Mouse (Mus musculus) lung, postnatal 10 days (tissue): ENCODE data around the gene Pomgnt1.
A peak's percentile ranks its signal among the peaks of the same experiment; 100 is the strongest.

Experiments used
- DNase-seq: peaks from one replicate; pipeline ENCODE4 v3.0.0; 2021

The Pomgnt1 gene

DNA sequence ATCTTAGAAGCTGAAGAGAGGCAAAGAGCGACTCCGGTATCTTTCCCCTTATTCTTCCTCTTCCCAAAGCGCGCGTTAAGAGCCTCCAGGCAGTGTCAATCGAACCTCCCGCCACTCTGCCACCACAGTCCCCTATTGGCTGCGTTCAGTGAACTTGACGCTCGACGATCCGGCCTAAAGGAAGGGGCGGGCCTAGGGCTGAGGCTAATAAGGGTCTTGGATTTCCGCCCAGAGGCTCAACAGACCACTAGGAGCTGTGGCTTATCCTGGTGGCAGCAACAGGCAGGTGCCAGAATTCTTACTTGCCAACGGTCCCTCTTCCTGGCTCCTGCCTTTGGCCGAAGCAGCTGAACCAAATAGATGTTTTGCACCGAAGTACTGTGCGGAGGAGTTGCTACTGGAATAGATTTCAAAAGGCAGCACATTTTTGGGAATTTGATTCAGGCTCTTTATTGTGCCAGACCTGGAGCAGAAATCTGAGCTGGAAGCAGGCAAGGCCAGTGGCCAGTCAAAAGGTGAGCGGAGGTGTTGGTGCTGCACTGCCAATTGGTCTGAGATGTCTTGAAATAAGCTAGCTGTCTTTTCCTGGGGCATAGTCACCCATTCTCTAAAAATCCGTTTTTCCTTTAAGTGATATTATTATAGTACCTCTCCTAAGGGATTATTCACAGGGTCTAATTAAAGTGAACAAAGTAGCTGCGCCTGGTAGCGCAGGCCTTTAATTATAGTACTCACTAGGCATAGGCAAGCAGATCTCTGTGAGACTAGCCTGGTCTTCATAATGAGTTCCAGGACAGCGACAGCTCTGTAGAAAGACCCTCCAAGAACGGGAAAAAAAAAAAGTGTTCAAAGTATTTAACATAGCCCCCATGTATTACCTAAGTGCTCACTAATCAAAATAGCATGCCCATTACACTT is at the start of gene Pomgnt1, which contains the start of gene Rad54l:
TSS of gene Pomgnt1 (plus strand) at position 239 of the 918 bp plus-strand sequence.
TSS of gene Rad54l (minus strand) at position 89 of the 918 bp plus-strand sequence.
- peak; percentile 92 for DNase-seq

DNA sequence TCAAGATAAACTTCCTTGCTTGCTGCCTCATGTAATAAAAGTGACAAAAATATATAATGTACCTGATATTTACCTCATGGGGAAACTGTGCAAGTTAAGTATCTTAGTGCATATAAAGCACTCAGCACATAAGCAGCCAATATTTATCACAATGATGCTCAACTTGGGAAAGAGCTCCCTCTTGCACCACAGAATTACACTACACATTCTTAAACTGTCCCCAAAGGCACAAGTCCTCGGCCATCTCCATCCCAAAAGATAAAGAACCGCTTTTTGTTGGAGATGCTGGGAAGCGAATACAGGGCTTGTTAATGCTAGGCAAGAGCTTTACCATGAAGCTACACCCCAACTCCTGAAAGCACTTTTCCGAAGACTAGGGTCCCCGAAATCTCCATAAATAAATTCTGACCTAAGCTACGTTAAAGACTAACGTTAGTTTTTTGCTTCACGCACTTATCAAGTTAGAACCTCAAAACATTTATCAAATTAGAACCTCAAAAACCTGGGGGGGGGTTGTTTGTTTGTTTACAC is 49.4 kb upstream of the Pomgnt1 start:
- DNase-seq = no peak

DNA sequence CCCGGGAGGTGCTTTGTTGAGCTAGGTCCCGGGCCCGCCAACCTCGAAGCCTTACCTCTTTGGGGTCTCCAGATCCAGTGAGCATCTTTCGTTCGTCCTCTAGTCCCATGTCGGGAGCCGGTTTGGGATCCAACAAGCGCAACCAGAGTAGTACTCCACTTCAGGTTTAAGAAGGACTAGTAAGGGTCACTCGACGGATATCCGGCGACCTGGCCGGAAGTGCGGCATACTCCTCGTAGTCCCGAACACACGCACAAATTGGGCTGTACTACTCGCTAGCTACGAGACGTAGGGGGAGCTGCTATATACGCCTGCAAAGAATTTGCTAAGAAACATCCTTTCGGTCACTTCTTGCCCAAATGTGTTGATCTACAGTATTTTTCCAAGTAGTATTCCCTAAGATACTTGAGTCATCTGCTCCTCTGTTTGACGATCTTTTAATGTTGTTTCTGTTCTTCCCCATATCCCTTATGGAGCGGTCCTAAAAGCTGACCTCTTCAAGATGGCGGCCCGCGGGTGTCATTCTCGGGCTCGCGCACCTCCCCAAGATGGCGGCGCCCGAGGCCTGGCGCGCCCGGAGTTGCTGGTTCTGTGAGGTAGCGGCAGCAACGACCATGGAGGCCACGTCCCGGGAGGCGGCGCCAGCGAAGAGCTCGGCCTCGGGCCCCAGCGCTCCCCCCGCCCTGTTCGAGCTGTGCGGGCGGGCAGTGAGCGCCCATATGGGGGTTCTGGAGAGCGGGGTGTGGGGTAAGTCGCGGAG is 48.6 kb upstream of the Pomgnt1 start, which contains the start of the genes Uqcrh and Lrrc41:
TSS of gene Uqcrh (minus strand) at position 211 of the 760 bp plus-strand sequence.
TSS of gene Lrrc41 (plus strand) at position 409 of the 760 bp plus-strand sequence.
- peak; percentile 96 for DNase-seq

DNA sequence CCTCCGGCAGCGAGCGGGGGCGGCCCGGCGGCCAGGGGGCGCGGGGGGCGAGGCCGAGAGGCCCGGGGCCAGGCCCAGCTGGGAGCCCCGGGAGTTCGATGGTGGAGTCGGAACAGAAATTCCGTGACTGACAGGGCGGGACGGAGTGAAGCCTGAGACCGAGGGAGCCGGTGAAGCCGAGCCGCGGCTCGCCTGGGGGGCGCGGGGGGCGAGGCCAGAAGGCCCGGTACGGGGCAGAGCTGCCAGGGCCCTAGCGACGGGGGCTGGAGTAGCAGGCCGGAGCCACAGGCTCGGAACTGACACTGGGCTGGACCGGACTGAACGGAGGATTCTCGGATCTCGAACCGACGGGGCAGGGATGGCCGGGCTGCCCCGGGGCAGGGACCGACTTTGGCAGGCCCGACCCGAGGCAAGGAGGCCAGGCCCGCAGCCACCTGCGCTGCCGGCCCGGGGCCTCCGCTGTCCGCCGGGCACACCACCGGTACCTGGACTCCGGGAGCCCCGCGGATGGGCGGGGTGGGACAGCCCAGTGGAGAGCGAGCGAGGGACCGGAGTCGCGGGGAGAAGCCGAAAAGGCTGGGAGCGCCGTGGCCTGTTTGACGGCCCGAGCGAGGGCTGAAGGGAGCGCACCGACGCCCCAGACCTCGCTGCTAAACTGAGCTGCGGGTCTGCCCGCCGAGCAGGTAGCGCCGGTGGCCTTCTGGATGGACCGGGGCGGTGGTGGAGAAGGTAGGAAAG is 47.8 kb upstream of the Pomgnt1 start:
- DNase-seq = peak; percentile 85

DNA sequence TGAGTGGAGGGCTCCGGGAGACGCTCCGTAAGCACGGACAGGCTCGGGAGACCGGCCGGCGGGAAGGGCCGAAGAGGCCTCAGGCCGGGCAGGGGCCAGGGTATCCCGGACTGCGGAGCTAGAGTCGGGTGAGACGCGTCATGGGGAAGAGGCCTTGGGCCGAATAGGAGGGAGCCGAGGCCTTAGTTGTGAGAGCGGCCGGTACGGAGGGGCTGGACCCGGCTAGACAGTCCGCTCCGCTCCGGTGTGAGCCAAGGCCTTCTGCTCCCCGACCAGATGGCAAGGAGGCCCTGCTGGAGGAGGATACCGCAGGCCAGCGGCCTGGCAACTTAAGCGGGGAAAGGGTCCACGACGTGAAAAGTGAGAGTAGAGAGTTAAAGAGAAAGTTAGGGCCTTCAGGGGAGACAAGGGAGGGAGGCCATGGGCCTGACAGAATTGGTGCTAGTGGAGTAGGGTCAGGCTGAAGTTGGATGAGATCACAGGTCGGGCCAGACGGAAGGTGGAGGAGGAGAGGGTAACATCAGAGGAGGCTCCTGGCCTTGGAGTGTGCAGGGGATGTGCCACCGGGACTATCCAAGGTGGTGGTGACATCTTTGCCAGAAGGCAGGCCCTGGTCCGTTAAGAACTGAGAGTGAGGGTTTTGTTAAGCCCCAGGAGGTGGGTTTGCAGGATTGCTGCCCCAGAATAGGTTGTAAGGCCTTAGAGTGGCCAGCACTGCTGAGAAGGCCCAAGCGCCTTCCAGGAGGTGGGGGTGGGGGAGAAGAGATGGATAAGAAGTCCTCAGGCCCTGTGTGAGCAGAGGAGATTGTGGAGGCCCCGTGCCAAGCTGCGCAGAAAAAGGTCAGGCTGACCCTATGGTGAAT is 47.0 kb upstream of the Pomgnt1 start:
- DNase-seq = peak; percentile 44

DNA sequence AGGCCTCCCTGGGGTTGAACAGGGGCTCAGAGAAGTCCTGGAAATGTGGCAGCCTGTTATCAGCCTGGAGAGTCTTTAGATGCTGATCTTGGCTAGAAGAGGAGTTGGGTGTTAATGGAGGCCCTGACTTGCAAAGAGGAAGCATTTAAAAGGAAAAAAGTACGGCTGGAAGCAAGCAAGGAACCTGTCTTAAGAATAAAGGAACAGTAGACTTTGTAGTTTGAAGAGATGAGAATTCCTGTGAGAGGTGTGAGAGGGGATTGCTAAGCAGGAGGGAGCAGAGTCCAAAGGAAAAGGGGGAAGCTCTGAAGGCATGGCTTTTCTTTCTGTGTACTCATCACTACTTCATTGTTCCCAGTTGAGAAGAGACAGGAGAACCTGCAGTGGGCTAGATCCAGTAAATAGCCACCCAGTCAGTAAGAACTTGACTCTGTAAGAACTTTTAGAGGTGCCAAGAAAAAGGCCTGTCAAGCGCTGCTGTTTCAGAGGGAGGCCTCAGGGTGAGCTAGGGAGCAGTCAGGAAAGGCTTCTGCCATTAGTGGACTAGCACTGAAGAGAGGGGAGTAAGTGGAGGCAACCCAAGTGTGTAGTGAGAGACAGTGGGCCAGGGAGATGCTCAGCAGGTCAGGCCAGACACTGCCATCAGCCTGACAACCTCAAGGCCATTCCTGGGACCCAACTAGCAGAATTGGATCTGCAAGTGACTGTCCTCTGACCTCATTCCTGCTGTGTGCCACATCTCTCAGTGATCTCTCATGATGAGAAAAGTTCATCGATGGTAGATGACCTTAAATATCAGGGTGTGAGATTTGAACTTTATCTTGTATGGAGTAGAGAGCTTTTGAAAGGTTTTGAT is 46.2 kb upstream of the Pomgnt1 start:
- DNase-seq = peak; percentile 17

DNA sequence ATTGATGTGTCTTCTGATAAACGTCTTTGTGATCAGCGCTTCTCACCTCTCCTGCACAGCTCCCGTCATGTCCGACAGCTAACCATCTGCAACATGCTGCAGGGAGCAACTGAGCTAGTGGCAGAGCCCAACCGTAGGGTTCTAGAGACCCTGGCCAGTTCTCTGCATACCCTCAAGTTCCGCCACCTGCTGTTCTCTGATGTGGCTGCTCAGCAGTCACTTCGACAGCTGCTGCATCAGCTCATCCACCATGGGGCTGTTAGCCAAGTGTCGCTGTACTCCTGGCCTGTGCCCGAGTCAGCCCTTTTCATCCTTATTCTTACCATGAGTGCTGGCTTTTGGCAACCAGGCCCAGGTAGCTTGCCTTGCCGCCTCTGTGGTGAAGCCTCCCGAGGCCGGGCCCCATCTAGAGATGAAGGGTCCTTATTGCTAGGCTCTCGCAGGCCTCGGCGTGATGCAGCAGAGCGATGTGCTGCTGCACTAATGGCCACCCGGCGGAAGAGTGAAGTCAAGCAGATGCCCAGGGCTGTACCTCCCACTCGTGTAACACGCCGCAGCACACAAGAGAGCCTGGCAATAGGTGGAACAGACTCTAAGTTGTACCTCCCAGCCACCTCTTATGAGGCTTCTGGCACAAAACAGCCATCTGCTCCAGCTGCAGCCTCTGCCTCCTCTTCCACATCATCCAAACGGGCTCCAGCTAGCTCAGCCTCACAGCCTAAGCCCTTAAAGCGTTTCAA is 35.0 kb upstream of the Pomgnt1 start:
- no peak for DNase-seq

DNA sequence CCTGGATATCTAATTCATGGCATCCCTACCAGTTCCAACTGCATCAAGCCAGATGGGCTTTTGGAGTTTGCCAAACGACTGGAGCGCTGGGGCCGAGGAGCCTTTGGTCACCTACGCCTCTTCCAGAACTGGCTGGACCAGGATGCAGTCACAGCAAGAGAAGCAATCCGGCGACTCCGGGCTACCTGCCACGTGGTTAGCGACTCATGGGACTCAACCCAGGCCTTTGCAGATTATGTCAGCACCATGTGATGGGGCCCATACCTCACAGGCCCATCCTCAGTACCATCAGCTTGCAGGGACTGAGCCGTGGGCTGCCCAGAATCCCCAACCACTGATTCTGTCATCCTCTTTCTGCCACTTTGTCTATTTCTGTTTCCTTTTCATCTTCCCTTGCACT is 27.3 kb upstream of the Pomgnt1 start:
- DNase-seq = no peak

DNA sequence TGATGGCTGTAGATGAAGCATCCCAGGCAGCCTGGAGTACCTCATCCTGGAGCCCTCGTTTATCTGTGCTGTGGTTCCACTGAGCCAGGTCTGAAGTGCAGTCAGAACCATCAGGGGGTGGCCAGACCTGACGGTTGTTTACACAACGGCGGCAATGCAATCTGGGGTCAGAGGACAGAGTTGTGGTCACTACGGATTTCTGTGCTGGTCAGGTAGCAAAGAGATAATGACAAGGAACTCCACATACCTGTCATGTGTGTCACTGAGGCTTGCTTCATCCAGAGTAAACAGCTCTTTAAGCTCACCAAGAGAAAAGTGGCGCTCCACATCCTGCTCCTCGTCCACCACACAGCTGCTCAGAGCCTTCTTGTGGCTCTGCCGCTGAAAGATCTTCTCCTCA is 26.4 kb upstream of the Pomgnt1 start:
- DNase-seq = no peak

DNA sequence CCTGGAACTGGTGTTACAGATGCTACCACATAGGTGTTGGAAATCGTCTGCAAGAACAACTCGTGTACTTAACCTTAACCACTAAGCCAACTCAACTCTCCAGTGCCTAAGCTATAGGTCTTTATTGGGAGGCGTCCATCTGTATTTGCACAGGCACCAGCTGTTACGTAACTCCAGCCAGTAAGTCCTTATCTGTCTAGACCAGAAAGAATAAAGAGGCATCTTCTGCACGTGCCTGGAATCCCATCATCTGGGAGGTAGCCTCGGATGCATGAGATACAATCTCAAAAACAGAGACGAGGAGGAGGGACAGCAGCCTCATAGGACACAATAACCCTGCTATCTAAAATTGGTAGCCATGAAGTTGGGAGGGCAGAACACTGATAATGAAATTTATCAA is 22.7 kb upstream of the Pomgnt1 start:
- DNase-seq = no peak

DNA sequence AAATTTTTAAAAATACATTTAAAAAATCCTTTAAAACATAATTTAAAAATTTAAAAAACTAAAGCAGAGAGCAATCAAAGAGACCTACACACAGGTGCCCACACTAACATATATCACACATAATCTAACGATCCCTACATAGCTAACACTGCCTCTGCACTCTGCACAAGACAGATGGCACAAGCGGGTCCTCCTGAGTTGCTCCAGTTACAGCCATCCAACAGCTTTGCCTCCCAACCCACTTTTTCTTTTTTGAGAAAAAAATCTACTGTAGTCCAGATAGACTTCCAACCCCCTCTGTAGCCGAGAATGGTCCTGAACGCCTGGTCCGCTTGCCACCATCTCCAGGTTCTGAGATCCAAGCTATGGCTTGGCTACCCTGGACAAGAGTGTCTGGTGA is 18.4 kb upstream of the Pomgnt1 start:
- DNase-seq = no peak

DNA sequence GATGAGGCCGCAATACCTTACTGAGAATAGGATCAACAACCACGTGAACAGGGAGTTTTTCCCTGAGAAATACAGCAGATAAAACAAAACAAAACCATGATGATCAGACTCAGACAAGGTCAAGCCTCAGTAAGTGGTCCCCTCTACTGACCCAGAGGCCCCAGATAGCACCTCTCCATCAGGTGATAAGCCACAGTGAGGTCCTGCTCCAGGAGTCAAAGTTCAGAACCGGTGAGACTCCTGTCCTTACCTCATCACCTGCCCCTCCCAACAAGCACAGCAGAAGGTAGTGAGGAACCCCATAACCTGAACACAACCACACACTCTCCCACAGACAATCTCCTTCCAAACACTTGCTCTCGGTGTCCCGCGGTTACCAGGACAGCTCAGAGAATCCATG is 12.9 kb upstream of the Pomgnt1 start:
- no peak for DNase-seq

DNA sequence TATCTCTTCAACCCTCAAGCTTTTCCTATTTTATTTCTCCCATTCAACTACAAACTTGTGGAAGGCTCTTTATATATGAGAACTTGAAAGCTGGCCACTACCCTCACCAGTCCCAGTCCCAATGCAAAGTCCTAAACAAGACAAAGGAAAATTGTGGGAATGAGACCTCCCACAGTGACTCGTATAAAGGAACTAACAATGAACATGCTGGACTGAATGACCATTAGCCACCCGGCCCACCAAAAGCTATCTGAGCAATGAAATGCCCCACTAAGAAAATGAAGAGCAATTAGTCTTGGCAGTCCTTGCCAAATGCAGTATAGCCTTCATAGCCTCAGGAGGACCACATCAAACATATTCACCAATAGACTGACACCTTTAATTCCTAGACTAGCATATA is 12.2 kb upstream of the Pomgnt1 start:
- DNase-seq = no peak

DNA sequence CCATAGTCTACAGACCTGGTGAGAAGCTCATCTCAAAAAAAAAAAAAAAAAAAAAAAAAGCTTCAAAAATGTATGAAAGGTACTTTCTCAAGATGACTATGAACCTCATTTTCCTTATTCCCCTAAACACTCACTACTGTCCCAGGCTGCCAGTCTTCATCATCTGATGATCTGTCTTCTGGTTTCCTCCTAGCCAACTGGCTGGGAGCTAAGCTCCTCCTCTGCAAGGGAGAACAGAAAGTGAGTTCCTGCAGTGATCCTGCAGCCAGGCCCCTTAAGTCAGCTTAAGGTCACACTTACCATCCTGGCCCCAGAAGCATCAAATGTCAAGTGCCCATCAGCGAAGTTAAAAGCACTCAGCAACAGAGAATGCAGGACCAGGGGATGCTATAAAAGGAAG is 878 bp upstream of the Pomgnt1 start:
- no peak for DNase-seq

DNA sequence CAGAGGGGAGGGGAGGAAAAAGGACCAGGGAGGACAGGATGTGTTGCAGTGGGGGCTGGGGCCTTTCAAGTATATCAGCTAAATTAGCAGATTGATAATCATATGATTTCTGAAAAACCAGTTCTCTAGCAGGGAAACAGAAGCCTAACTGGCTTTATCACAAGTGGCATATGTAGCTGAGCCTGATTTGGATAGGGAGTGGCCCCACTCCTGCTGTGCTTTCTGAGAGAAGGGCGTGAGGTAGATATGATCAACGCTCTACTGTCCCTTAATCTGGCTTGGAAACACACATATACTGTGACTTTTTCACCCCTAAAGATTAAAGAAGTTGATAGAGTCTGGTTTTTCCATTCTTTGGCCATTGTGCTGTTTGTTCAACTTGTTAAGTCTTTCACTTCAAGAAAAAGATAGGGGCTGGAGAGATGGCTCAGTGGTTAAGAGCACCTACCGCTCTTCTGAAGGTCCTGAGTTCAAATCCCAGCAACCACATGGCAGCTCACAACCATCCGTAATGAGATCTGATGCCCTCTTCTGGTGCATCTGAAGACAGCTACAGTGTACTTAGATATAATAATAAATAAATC is 2.3 kb downstream of the Pomgnt1 start:
- DNase-seq = no peak

DNA sequence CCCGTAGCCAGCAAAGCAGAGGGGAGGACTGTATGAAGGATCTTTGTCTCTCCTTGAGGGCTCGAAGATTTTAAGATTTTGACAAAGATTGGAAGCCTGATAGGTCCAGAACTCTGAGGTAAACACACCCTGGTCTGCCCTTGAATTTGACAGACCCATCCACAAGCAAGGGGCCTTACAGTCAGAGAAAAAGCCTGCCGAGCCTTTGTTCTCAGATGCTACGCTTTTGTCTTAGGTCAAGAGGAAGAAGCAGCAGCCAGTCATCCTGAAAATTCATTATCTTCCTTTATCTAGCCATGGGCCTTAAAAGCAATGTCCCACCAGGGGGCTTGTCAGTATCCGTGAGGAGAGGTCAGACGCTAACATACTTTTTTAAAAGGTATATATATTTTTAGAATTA is 4.3 kb downstream of the Pomgnt1 start:
- no peak for DNase-seq

DNA sequence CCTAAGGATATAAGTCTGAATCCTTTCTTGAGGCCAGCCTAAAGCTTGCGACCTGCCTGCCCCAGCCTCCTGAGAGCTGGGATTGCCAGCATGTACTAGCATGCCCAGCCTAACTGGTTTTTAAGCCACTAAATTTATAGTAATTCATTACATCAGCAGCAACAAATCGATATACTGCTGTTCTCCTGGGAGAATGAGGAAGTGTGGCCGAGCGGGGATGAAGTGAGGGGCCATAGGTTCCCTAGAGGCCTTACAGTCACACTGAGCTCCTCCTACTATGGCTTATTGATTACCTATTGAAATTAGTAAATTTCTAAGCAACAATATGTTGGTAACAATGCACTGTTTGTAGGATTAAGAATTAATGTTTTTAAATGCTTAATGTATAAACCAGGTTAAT is 9.5 kb downstream of the Pomgnt1 start:
- no peak for DNase-seq

DNA sequence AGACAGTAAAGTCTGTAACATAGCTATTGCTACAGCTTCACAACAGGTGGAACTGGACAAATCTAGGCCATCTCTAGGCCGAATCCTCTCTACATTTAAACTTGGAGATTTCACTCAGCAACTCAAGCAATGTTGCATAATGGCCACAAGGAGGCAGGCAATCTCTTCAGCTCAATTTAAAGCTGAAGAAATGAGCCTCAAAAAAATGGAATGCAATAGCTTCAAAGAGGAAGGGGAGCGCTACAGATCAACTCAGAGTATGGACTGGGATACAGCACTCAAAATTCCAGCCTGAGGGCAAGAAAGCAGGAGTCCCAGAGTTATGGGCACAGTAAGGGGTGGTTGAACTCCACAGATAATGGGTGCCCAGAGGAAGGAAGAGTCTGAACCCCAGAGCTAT is 11.3 kb downstream of the Pomgnt1 start:
- DNase-seq = peak; percentile 37

DNA sequence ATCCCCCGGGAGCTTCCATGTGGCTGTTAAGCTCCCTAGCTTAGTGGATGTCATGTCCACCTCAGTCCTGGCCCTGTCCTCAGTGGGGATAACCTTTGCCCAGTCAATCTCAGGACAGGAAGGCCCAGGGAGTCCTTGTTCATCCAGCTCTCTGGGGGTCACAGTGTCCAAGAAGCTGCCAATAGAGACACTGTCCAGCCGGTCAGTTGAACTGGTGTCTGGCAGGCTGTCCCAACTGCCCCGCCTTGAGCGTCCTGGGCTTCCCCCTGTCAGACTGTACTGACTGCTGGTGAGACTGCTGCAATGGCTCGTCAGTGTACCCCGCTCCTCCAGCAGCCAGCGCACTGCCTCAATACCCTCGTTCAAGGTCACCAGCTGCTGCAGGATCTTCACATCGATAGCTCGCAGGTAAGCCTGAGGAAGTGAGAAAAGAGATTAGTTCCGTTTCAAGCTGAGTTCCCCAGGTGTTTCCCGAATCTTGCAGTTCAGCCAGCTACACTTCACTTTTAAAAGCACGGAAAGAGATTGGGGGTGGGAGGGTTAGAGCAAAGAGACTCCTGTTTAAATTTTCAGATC is 13.9 kb downstream of the Pomgnt1 start:
- DNase-seq = no peak
